Mouse (Mus musculus): Measurements from ENCODE around the gene Apol7a. TPM values are rescaled to one million over a fixed set of nuclear protein-coding genes. Genes with fewer than 3 reads are reported as not detected.

Apol7a gene
- polyA plus RNA-seq, 1 experiment from 2014 or later, result 0.10 TPM

DNA sequence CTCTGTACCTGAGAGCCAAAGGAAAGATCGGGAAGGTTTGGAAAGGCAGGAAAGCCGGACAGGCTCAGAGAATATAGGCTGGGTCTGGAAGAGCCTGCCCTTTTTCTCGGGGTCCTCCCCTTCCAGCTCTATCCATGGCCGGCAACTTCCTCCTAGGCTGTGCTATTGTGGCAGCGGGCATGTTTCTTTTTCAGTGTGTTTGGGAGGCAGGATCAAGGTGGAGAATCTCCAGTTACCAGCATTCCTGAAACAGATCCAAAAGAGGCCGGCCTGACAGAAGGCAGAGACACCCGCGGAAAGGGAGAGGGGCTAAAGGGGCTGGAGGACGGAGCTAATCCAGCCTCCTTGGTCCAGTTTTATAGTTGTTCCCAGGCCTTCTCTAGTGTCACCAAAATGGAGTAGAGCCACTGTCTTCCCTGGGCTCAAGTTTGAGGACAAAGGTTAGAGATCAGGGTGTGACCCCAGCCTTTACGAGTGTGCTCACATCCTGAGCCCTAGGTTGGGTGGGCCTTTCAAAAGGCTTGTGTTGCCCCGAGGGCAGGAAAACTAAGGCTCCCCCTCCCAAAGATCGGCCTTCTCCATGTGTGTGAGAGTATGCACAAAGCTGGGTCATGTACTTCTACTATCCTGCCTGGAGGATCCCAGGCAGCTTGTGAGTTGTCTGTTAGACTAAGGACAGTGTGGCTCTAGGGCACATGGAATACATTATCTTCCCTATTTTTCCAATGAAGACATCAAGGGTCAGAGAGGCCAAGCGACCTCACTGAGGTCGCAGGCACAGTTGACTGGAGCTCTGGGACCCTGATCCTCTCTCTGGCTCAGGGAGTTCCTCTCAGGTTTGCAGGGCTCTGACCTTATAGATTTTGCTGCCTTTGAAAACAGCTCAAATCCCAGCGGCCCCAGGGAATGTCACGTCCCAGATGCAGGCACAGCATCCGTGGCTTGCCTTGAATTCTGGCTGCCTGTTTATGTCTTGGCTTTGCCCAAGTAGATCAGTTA, 54.5 kb downstream of the Apol7a start:
- Histone ChIP-seq H3K27ac (ENCODE audit: low read length) (peak overlapping the region; percentile 89), H3K4me1 (replicated peaks; ENCODE audit: control insufficient read depth, insufficient read depth, low read length) (peaks cover 16% of the 10 kb centered on the region), H3K36me3 (ENCODE audit: control insufficient read depth, insufficient read depth, low read length) (no peaks in the 10 kb centered on the region), H3K4me2 (ENCODE audit: low read depth, low read length) (peak overlapping the region; percentile 66), H3K9ac (ENCODE audit: low read length) (peak overlapping the region; percentile 53), H3K4me3 (ENCODE audit: low read length) (peak overlapping the region; percentile 35; the same call in 1 of the 2 replicates), H3K27me3 (ENCODE audit: control insufficient read depth, insufficient read depth, low read depth, low read length) (no peaks in the 10 kb centered on the region), H3K9me3 (ENCODE audit: control insufficient read depth, low read length) (no peaks in the 10 kb centered on the region)
- WGBS, result 30% methylated on average over 17 of the region's 17 CpGs
- peak; percentile 50; the same call in 1 of the 2 replicates for ATAC-seq (ENCODE audit: low read depth)

DNA sequence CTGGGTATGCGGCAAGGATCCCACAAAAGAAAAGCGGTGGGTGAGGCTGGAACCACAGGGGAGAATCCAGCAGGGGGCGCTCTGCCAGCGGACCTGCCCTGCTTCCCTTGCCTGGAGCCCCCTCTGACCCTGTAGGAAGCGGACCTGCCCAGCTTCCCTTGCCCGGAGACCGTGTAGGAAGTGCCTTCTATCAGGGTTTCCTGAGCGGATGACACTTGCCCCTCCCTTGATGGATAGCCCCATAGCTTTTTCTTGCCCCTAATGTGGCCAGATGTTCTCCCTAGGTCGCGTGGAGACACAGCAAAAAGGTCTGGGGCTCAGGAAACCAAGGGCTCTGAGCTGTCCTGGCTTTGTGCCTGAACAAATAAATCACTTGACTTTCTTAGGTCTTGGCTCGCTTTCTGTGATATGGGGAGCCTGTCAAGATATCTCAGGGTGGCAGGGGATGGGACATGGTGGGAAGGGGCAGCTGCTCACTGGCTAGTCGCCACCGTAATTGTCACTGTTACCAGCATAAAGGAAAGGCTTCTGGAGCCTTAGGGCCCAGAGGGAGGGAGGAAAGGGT, 55.3 kb downstream of the Apol7a start:
- Histone ChIP-seq H3K4me2 (ENCODE audit: low read depth, low read length) (peak overlapping the region; percentile 66), H3K4me1 (replicated peaks; ENCODE audit: control insufficient read depth, insufficient read depth, low read length) (peaks cover 16% of the 10 kb centered on the region), H3K27ac (ENCODE audit: low read length) (peak overlapping the region; percentile 89), H3K9ac (ENCODE audit: low read length) (peak overlapping the region; percentile 53), H3K9me3 (ENCODE audit: control insufficient read depth, low read length) (no peaks in the 10 kb centered on the region), H3K4me3 (ENCODE audit: low read length) (peak overlapping the region; percentile 35), H3K36me3 (ENCODE audit: control insufficient read depth, insufficient read depth, low read length) (no peaks in the 10 kb centered on the region), H3K27me3 (ENCODE audit: control insufficient read depth, insufficient read depth, low read depth, low read length) (no peaks in the 10 kb centered on the region)
- WGBS, result 1% methylated on average over 12 of the region's 13 CpGs
- ATAC-seq (ENCODE audit: low read depth), result peak; percentile 92

DNA sequence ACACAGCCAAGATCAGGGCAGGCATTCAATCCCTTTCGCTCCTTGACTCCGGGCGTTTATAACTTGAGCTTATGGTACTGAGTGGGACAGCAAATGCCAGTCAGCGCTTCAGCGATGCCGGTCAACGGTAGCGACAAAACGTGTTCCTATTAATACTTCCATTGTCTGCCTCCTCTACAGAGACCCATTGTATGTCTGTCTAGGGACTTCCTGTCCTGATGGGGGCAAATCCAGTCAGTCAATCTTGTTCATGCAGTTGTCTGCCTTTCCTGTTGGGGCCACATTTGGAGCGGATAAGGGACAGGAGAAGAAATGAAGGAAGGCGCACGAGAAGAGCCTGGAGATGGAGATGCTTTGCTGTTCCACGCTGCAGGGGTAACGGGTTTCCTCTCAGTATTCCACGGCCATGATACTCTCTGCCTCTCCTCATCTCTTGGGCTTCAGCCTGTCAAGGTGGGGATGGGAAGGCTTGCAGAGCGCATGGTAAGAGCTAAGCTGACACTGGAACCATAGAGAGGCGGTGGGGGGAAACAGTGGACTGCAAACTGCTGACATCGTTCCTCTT, 55.9 kb downstream of the Apol7a start:
- H3K4me2 ChIP-seq (ENCODE audit: low read depth, low read length), result peak overlapping the region; percentile 66
- ATAC-seq (ENCODE audit: low read depth), result peak; percentile 69
- H3K4me1 ChIP-seq (replicated peaks; ENCODE audit: control insufficient read depth, insufficient read depth, low read length), result peaks cover 16% of the 10 kb centered on the region
- no peaks in the 10 kb centered on the region for H3K9me3 ChIP-seq (ENCODE audit: control insufficient read depth, low read length)
- H3K36me3 ChIP-seq (ENCODE audit: control insufficient read depth, insufficient read depth, low read length), result no peaks in the 10 kb centered on the region
- WGBS, result 22% methylated on average over 18 of the region's 18 CpGs
- H3K9ac ChIP-seq (ENCODE audit: low read length), result peak overlapping the region; percentile 53
- H3K27ac ChIP-seq (ENCODE audit: low read length), result peak overlapping the region; percentile 89
- no peaks in the 10 kb centered on the region for H3K27me3 ChIP-seq (ENCODE audit: control insufficient read depth, insufficient read depth, low read depth, low read length)
- peak overlapping the region; percentile 35 for H3K4me3 ChIP-seq (ENCODE audit: low read length)

DNA sequence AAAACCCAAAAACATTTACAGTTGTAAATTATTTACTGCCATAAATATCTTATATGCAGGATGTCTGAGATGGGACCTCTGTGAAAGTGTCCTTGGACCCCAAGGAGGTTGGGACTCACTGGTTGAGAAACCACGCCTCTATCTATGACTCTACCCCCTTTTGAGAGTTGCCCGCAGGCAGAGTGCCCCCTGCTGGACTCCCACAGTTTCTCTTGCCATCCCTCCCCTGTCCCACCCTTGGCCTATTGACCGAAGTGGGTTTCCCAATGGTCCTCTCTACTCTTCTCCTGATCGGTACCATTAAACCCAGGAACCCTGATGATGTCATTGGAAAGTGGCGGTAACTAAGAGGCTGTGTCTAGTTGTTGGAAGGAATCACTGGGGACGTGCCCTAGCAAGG, 56.9 kb downstream of the Apol7a start:
- H3K4me3 ChIP-seq (ENCODE audit: low read length), result no peak overlapping the region
- H3K4me2 ChIP-seq (ENCODE audit: low read depth, low read length), result no peak overlapping the region
- H3K9ac ChIP-seq (ENCODE audit: low read length), result no peak overlapping the region
- no peaks in the 10 kb centered on the region for H3K9me3 ChIP-seq (ENCODE audit: control insufficient read depth, low read length)
- peaks cover 17% of the 10 kb centered on the region for H3K4me1 ChIP-seq (replicated peaks; ENCODE audit: control insufficient read depth, insufficient read depth, low read length)
- H3K27ac ChIP-seq (ENCODE audit: low read length), result no peak overlapping the region
- WGBS, result 89% methylated on average over 6 of the region's 6 CpGs
- ATAC-seq (ENCODE audit: low read depth), result no peak
- H3K36me3 ChIP-seq (ENCODE audit: control insufficient read depth, insufficient read depth, low read length), result no peaks in the 10 kb centered on the region
- no peaks in the 10 kb centered on the region for H3K27me3 ChIP-seq (ENCODE audit: control insufficient read depth, insufficient read depth, low read depth, low read length)

DNA sequence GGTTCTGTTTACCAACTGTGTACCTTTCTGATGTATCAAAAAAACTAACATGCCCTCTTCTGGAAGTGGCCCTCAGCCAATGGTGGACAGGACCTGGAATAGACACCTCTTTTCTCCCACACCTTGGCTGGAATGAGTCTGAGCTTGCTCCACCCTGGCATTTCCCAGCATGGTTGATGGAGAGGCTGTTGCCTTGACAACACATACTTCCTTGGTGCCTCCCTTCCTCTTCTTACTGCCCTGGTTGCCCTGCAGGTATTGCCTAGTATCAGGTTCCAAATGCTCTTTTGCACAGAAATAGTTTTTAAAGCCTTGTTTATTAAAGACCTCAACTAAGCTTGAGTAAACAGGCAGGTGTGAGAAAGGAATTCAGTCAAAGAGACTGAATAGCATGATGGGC, 58.3 kb downstream of the Apol7a start:
- no peak overlapping the region for H3K4me3 ChIP-seq (ENCODE audit: low read length)
- no peak overlapping the region for H3K27ac ChIP-seq (ENCODE audit: low read length)
- no peaks in the 10 kb centered on the region for H3K9me3 ChIP-seq (ENCODE audit: control insufficient read depth, low read length)
- no peak for ATAC-seq (ENCODE audit: low read depth)
- no peak overlapping the region for H3K9ac ChIP-seq (ENCODE audit: low read length)
- no peaks in the 10 kb centered on the region for H3K36me3 ChIP-seq (ENCODE audit: control insufficient read depth, insufficient read depth, low read length)
- peaks cover 26% of the 10 kb centered on the region for H3K4me1 ChIP-seq (replicated peaks; ENCODE audit: control insufficient read depth, insufficient read depth, low read length)
- H3K27me3 ChIP-seq (ENCODE audit: control insufficient read depth, insufficient read depth, low read depth, low read length), result no peaks in the 10 kb centered on the region
- no peak overlapping the region for H3K4me2 ChIP-seq (ENCODE audit: low read depth, low read length)

DNA sequence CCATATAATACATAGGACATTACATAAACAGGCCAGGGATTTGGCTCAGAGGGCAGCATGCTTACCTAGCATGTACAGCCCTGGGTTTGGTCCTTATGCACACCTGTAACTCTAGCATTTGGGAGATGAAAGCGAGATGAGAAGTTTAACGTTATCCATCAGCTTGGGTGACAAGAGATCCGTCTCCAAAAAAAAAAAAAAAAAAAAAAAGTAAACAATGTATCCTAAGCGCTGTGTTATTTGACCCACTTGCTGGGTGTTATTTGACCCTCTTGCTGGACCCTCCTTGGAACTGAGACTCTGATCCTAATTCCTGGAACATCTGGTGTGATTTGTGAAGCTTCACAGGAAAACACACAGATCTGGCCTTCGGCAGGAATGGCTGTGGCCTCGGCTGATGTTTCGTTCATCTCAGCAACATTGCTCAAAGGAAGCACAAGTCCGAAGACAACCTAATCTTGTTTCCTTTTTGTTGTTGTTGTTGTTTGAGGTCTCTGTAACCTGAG, 59.9 kb downstream of the Apol7a start:
- ATAC-seq (ENCODE audit: low read depth), result no peak
- Histone ChIP-seq H3K9me3 (ENCODE audit: control insufficient read depth, low read length) (no peaks in the 10 kb centered on the region), H3K27ac (ENCODE audit: low read length) (no peak overlapping the region), H3K4me3 (ENCODE audit: low read length) (no peak overlapping the region), H3K4me1 (replicated peaks; ENCODE audit: control insufficient read depth, insufficient read depth, low read length) (peaks cover 21% of the 10 kb centered on the region), H3K36me3 (ENCODE audit: control insufficient read depth, insufficient read depth, low read length) (no peaks in the 10 kb centered on the region), H3K4me2 (ENCODE audit: low read depth, low read length) (no peak overlapping the region), H3K27me3 (ENCODE audit: control insufficient read depth, insufficient read depth, low read depth, low read length) (no peaks in the 10 kb centered on the region), H3K9ac (ENCODE audit: low read length) (no peak overlapping the region)
- WGBS, result 35% methylated on average over 8 of the region's 8 CpGs

DNA sequence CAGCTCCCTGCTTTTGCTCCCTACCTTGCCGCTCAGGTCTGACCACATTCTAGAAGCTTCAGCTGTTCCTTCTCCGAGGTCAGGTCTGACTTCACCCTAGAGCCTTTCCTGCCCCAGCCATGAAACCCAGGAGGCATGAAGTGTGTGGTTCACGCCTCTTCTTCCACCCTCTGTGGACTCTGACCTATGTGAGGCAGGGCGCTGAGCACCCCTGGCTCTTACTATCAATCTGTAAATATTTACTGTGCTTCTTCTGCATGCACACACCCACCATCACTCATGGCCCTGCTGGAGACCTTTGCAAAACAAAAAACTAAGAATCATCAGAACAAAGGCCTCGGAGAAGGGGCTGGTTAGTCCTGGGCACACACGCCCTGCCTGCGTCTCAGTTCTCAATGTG, 60.5 kb downstream of the Apol7a start:
- 57% methylated on average over 7 of the region's 7 CpGs for WGBS

More for the DNA sequence above, 60.5 kb downstream of the Apol7a start:
- Histone ChIP-seq H3K4me2 (ENCODE audit: low read depth, low read length) (no peak overlapping the region), H3K9me3 (ENCODE audit: control insufficient read depth, low read length) (no peaks in the 10 kb centered on the region), H3K4me3 (ENCODE audit: low read length) (no peak overlapping the region), H3K27ac (ENCODE audit: low read length) (no peak overlapping the region), H3K27me3 (ENCODE audit: control insufficient read depth, insufficient read depth, low read depth, low read length) (no peaks in the 10 kb centered on the region), H3K36me3 (ENCODE audit: control insufficient read depth, insufficient read depth, low read length) (no peaks in the 10 kb centered on the region), H3K4me1 (replicated peaks; ENCODE audit: control insufficient read depth, insufficient read depth, low read length) (peaks cover 15% of the 10 kb centered on the region), H3K9ac (ENCODE audit: low read length) (no peak overlapping the region)
- ATAC-seq (ENCODE audit: low read depth), result no peak

Measured in lung, embryonic 16.5 days (tissue).